8 mouse cellular contexts compared by ENCODE assay signal in the genomic region with DNA sequence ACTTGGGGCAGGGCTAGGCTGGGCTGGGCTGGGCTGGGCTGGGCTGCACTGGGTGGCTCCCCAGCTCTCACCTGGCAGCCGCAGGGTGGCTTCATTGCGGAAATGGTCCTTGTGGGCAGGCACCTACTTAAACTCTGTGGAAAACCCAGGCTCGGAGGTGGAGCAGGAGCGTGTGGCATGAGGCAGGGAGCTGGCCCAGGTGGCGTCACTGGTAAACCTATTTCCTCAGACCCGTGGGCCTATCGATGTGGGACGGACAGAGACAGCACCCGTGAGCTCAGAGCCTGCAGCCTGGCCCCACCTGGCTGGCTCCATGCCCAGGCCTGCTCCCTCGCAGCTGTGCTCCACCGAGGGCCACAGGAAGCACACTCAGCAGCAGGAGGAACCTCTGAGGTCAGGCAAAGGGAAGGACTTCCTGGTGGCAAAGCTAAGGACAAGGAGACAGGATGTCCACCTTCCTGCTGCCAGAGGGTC. TPM values are rescaled to one million over a fixed set of nuclear protein-coding genes. Genes with fewer than 3 reads are reported as not detected.
DNase-seq lines count a peak whose midpoint lies in the region; ATAC-seq and TF ChIP-seq lines count a peak whose summit lies in the region.

No protein-coding gene starts in this region.

- H3K9me3 ChIP-seq in limb, embryonic 14.5 days (ENCODE audit: control insufficient read depth, low read length) = no peaks in the 10 kb centered on the region
- H3K9me3 ChIP-seq in midbrain, embryonic 11.5 days (ENCODE audit: control insufficient read depth, low read length) = no peaks in the 10 kb centered on the region

- DNase-seq in 3T3-L1 (ENCODE audit: low read depth, low spot score) = peak; percentile 37
- peak; percentile 67 for DNase-seq in adrenal gland, postnatal 10 days
- peak; percentile 51 to 54 for DNase-seq in heart, postnatal 10 days
- DNase-seq in limb, embryonic 14.5 days (ENCODE audit: low spot score) = no peak
- peak; percentile 32 to 34 for DNase-seq in spleen, postnatal 36 days (ENCODE audit: low spot score in 2 of 2)
- DNase-seq in c-Kit-positive CD71-positive TER-119-positive erythroid progenitor cells, embryonic 14.5 days (ENCODE audit: low spot score) = no peak
- DNase-seq in midbrain, embryonic 11.5 days (ENCODE audit: low spot score, missing footprints) = no peak

- no peak overlapping the region for H3K4me3 ChIP-seq in limb, embryonic 14.5 days (replicated peaks; ENCODE audit: low read length)
- H3K4me3 ChIP-seq in midbrain, embryonic 11.5 days (ENCODE audit: low read depth, low read length) = no peak overlapping the region

- H3K27me3 ChIP-seq in limb, embryonic 14.5 days (ENCODE audit: control insufficient read depth, insufficient read depth, low read length) = no peaks in the 10 kb centered on the region
- H3K27me3 ChIP-seq in midbrain, embryonic 11.5 days (ENCODE audit: control insufficient read depth, insufficient read depth, low read length) = no peaks in the 10 kb centered on the region; the same call in 1 of the 2 replicates

- H3K4me1 ChIP-seq in limb, embryonic 14.5 days (ENCODE audit: control insufficient read depth, insufficient read depth, low read length) = peaks cover 43% of the 10 kb centered on the region
- peaks cover 9% of the 10 kb centered on the region for H3K4me1 ChIP-seq in midbrain, embryonic 11.5 days (ENCODE audit: control insufficient read depth, insufficient read depth, low read length)

- WGBS in limb, embryonic 14.5 days = 34% methylated on average over 11 of the region's 11 CpGs
- WGBS in midbrain, embryonic 11.5 days = 73% methylated on average over 11 of the region's 11 CpGs

- no peak for ATAC-seq in limb, embryonic 14.5 days (ENCODE audit: low FRiP score, low read depth)
- ATAC-seq in CD4-positive, CD25-positive, alpha-beta regulatory T cell, adult 4 months = no peak
- no peak for ATAC-seq in midbrain, embryonic 11.5 days (ENCODE audit: low FRiP score)

- no peaks in the 10 kb centered on the region for H3K36me3 ChIP-seq in limb, embryonic 14.5 days (ENCODE audit: control insufficient read depth, insufficient read depth, low read length)
- H3K36me3 ChIP-seq in midbrain, embryonic 11.5 days (ENCODE audit: control insufficient read depth, insufficient read depth, low read length) = no peaks in the 10 kb centered on the region

- no peak for TF ChIP-seq POLR2A in limb, embryonic 14.5 days (IDR thresholded peaks at IDR 0.05; ENCODE audit: borderline replicate concordance, extremely low read depth, insufficient read depth, insufficient read length)

- intact Hi-C loops in heart, postnatal 10 days (cut with DNase I) = no loop called here

- no peak overlapping the region for H3K4me2 ChIP-seq in limb, embryonic 14.5 days (replicated peaks; ENCODE audit: low read depth, low read length, severe bottlenecking)
- H3K4me2 ChIP-seq in midbrain, embryonic 11.5 days = no peak overlapping the region

- no peak overlapping the region for H3K27ac ChIP-seq in limb, embryonic 14.5 days (replicated peaks; ENCODE audit: low read depth, low read length)
- H3K27ac ChIP-seq in midbrain, embryonic 11.5 days (ENCODE audit: low read depth, low read length) = no peak overlapping the region

- H3K9ac ChIP-seq in limb, embryonic 14.5 days (ENCODE audit: low read depth, low read length, severe bottlenecking) = peak overlapping the region; percentile 36; the same call in 1 of the 2 replicates
- no peak overlapping the region for H3K9ac ChIP-seq in midbrain, embryonic 11.5 days (ENCODE audit: low read length)

RNA-seq across cellular contexts. Expression of gene Micall2, which starts 3.5 kb away (rescaled TPM):
- 1 to 10 TPM; 6.6 to 9.2 TPM for total RNA-seq in adrenal gland, postnatal 10 days (2021)
- 1 to 10 TPM; 4.1 to 6.6 TPM for total RNA-seq in heart, postnatal 10 days (2021)
- 6.5 and 7.0 TPM in 2 replicates for polyA plus RNA-seq in limb, embryonic 14.5 days (2012; rRNA removed)
- 5.5 and 7.4 TPM in 2 replicates for polyA plus RNA-seq in limb, embryonic 14.5 days (2014; fragmentation: Nextera tagmentation; extraction: Ambion mirVana)
- polyA plus RNA-seq in CD4-positive, CD25-positive, alpha-beta regulatory T cell, adult 4 months (2017; shearing (Covaris generic)) = not detected
- 4.3 and 4.9 TPM in 2 replicates for polyA plus RNA-seq in midbrain, embryonic 11.5 days (2014; fragmentation: Nextera tagmentation; extraction: Ambion mirVana)

RNA-seq across cellular contexts. Expression of gene Ints1, which starts 42.8 kb away (rescaled TPM):
- 10 to 100 TPM; 36.6 to 51.9 TPM for total RNA-seq in adrenal gland, postnatal 10 days (2021)
- total RNA-seq in heart, postnatal 10 days (2021) = 10 to 100 TPM; 43.5 to 43.6 TPM
- polyA plus RNA-seq in limb, embryonic 14.5 days (2012; rRNA removed) = 50.1 and 69.3 TPM in 2 replicates
- 35.5 and 37.9 TPM in 2 replicates for polyA plus RNA-seq in limb, embryonic 14.5 days (2014; fragmentation: Nextera tagmentation; extraction: Ambion mirVana)
- polyA plus RNA-seq in CD4-positive, CD25-positive, alpha-beta regulatory T cell, adult 4 months (2017; shearing (Covaris generic)) = 10 to 100 TPM in 1 of 2 experiments, 1 to 10 TPM in 1; 8.8 to 18.3 TPM
- polyA plus RNA-seq in midbrain, embryonic 11.5 days (2014; fragmentation: Nextera tagmentation; extraction: Ambion mirVana) = 23.8 and 26.3 TPM in 2 replicates

RNA-seq across cellular contexts. Expression of gene Mafk, which starts 58.6 kb away (rescaled TPM):
- total RNA-seq in adrenal gland, postnatal 10 days (2021) = 10 to 100 TPM; 18.8 to 25.1 TPM
- total RNA-seq in heart, postnatal 10 days (2021) = 10 to 100 TPM; 20.9 to 25.8 TPM
- polyA plus RNA-seq in limb, embryonic 14.5 days (2012; rRNA removed) = 6.7 and 7.3 TPM in 2 replicates
- 6.2 and 6.6 TPM in 2 replicates for polyA plus RNA-seq in limb, embryonic 14.5 days (2014; fragmentation: Nextera tagmentation; extraction: Ambion mirVana)
- polyA plus RNA-seq in CD4-positive, CD25-positive, alpha-beta regulatory T cell, adult 4 months (2017; shearing (Covaris generic)) = 10 to 100 TPM; 13.6 to 17.2 TPM
- 5.0 and 5.1 TPM in 2 replicates for polyA plus RNA-seq in midbrain, embryonic 11.5 days (2014; fragmentation: Nextera tagmentation; extraction: Ambion mirVana)

Comparison
In these comparisons a context has a peak if more than half of its experiments do, and no peak if none do; other contexts are left out.
1. DNase-seq: peak in 3T3-L1 (single experiment), adrenal gland, postnatal 10 days (single experiment), heart, postnatal 10 days (2 of 2) and spleen, postnatal 36 days (2 of 2); none in limb, embryonic 14.5 days (single experiment), c-Kit-positive CD71-positive TER-119-positive erythroid progenitor cells, embryonic 14.5 days (single experiment) and midbrain, embryonic 11.5 days (single experiment).